Mouse (Mus musculus) liver, adult 2 months (tissue): Measurements from ENCODE around the gene Dapk1. TPM values are rescaled to one million over a fixed set of nuclear protein-coding genes. Genes with fewer than 3 reads are reported as not detected.

Experiments used
- DNase-seq: peaks from one replicate; pipeline ENCODE4 v3.0.0-alpha.2; 2011; ENCODE audit warnings: low read depth, low spot score; ENCODE audit errors: extremely low read depth
- H3K27ac ChIP-seq: fragments of 200-500 bp; replicated peaks from 2 replicates; pipeline ENCODE4 v1.5.1; 2012; ENCODE audit warnings: low read depth, mild to moderate bottlenecking, control low read depth, inconsistent platforms, low read length; ENCODE audit not compliant: insufficient read depth
- H3K27me3 ChIP-seq: fragments of 200-500 bp; 2 replicates; pipeline ENCODE4 v1.6.1; 2012; ENCODE audit warnings: mild to moderate bottlenecking, moderate library complexity, low read length, inconsistent platforms; ENCODE audit not compliant: control insufficient read depth, insufficient read depth
- H3K36me3 ChIP-seq: fragments of 200-500 bp; 2 replicates; pipeline ENCODE4 v1.6.1; 2012; ENCODE audit warnings: low read length, inconsistent platforms; ENCODE audit not compliant: control insufficient read depth, insufficient read depth
- H3K4me1 ChIP-seq: fragments of 200-500 bp; 2 replicates; pipeline ENCODE4 v1.6.1; 2011; ENCODE audit warnings: low read length; ENCODE audit not compliant: control insufficient read depth, insufficient read depth
- H3K4me3 ChIP-seq: fragments of 200-500 bp; 2 replicates; pipeline ENCODE4 v1.5.1; 2011; ENCODE audit warnings: low read depth, mild to moderate bottlenecking, control low read depth, low read length, moderate library complexity; ENCODE audit not compliant: insufficient read depth
- H3K79me2 ChIP-seq: fragments of 200-500 bp; 2 replicates; pipeline ENCODE4 v1.6.1; 2012; ENCODE audit warnings: inconsistent platforms, mild to moderate bottlenecking, low read length, moderate library complexity; ENCODE audit not compliant: control insufficient read depth, insufficient read depth
- H3K9ac ChIP-seq: fragments of 200-500 bp; 2 replicates; pipeline ENCODE4 v1.6.1; 2012; ENCODE audit warnings: low read depth, mild to moderate bottlenecking, control low read depth, inconsistent platforms, low read length
- CTCF ChIP-seq: fragments of 200-500 bp; IDR thresholded peaks from 2 replicates; pipeline ENCODE4 v1.5.1; 2011; ENCODE audit warnings: low read depth, low read length, control low read depth
- POLR2A ChIP-seq: fragments of 200-500 bp; IDR thresholded peaks from 2 replicates; pipeline ENCODE4 v1.6.1; 2011; ENCODE audit warnings: low read length, control low read depth; ENCODE audit not compliant: insufficient read depth; ENCODE audit errors: extremely low read depth
- WGBS: fragments of 180-500 bp; shearing (Covaris S2); methylation state at CpG from one replicate; pipeline ENCODE4 v1.1.7; 2018; 5-methylcytosine and 5-hydroxymethylcytosine counted together
- polyA plus RNA-seq: library from polyadenylated mRNA; depleted of rRNA; stranded (reverse); fragments of >200 nt; gene quantifications from 2 replicates; pipeline ENCODE4 v1.2.3, GENCODE M21; 2012
- total RNA-seq: library from RNA; depleted of rRNA; stranded (reverse); fragments of >200 nt; gene quantifications from 2 replicates; pipeline ENCODE4 v1.2.3, GENCODE M21; 2014

Dapk1 gene
- total and polyA plus RNA-seq, 2 experiments, result 23.0 to 80.5 TPM

GRCm38 (mm10) chr13:60686967-60687366, 85.2 kb downstream of the Dapk1 start:
- Histone ChIP-seq H3K27me3 (no peaks in the 10 kb centered on the region), H3K4me1 (peaks cover 51% of the 10 kb centered on the region), H3K27ac (peak overlapping the region; percentile 27), H3K79me2 (peaks cover 28% of the 10 kb centered on the region), H3K9ac (no peak overlapping the region; the same call in 1 of the 2 replicates), H3K36me3 (no peaks in the 10 kb centered on the region), H3K4me3 (no peak overlapping the region)
- WGBS, result 13% methylated on average over 12 of the region's 12 CpGs
- DNase-seq, result peak; percentile 81
- TF ChIP-seq POLR2A (no peak), CTCF (no peak)

DNA sequence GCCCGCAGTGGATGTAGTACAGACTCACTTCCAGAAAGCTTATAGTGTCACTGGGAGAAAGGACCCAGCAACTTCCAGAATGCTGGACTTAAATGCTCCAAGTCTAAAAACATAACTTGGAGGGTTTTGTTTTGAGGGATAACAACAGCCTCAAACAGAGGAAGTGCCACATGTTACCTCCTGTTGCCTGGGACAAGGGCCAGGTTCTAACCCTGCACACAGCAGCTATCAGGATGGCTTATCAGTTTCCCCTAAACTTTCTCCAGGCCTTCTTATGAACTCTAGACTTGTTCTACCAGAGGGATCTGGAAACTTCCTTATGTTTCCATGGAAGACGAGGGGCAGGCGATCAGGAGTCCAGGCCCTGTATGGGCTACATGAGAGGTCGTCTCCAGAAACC, 85.7 kb downstream of the Dapk1 start:
- H3K4me3 ChIP-seq, result no peak overlapping the region
- no peak for TF ChIP-seq POLR2A
- no peak for TF ChIP-seq CTCF
- no peaks in the 10 kb centered on the region for H3K27me3 ChIP-seq
- H3K79me2 ChIP-seq, result peaks cover 28% of the 10 kb centered on the region
- peak overlapping the region; percentile 27 for H3K27ac ChIP-seq
- WGBS, result 73% methylated on average over 4 of the region's 4 CpGs
- DNase-seq, result no peak
- no peaks in the 10 kb centered on the region for H3K36me3 ChIP-seq
- peaks cover 47% of the 10 kb centered on the region for H3K4me1 ChIP-seq
- H3K9ac ChIP-seq, result no peak overlapping the region; the same call in 1 of the 2 replicates

GRCm38 (mm10) chr13:60687891-60688290, 86.1 kb downstream of the Dapk1 start:
- H3K9ac ChIP-seq, result no peak overlapping the region
- no peaks in the 10 kb centered on the region for H3K36me3 ChIP-seq
- no peaks in the 10 kb centered on the region for H3K27me3 ChIP-seq
- H3K4me1 ChIP-seq, result peaks cover 43% of the 10 kb centered on the region
- H3K4me3 ChIP-seq, result no peak overlapping the region
- H3K79me2 ChIP-seq, result peaks cover 30% of the 10 kb centered on the region
- no peak overlapping the region for H3K27ac ChIP-seq
- TF ChIP-seq CTCF (no peak), POLR2A (no peak)
- DNase-seq, result no peak
- WGBS, result 52% methylated on average over 7 of the region's 7 CpGs

- peaks cover 39% of the 10 kb centered on the region for H3K79me2 ChIP-seq
- no peaks in the 10 kb centered on the region for H3K36me3 ChIP-seq
- no peak overlapping the region for H3K4me3 ChIP-seq
- no peak for DNase-seq
- 87% methylated on average over 2 of the region's 2 CpGs for WGBS
- no peak overlapping the region for H3K27ac ChIP-seq
- no peak overlapping the region for H3K9ac ChIP-seq
- H3K27me3 ChIP-seq, result no peaks in the 10 kb centered on the region
- TF ChIP-seq POLR2A, result no peak
- TF ChIP-seq CTCF, result no peak
- peaks cover 24% of the 10 kb centered on the region for H3K4me1 ChIP-seq
Observed at GRCm38 (mm10) chr13:60690921-60691320, 89.2 kb downstream of the Dapk1 start.

DNA sequence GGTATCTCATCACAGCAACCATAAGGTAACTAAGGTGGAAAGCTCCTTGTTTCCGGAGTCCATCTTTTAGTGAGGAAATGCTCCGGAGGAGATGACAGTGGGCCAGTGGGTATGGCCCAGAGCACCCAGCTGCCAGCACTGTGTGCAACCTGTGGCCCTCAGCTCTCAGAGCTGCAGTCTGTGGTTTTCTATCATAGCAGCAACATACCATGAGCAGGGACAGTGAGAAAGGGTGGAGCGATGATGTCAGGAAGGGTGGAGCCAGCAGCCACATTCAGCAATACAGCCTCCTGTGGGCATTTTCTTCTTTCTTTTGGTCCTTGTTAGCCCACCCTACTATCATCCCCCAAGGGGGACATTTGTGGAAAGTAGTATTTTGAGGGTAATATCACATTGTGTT, 90.2 kb downstream of the Dapk1 start:
- Histone ChIP-seq H3K36me3 (no peaks in the 10 kb centered on the region), H3K9ac (no peak overlapping the region), H3K4me3 (no peak overlapping the region), H3K27me3 (no peaks in the 10 kb centered on the region), H3K4me1 (peaks cover 14% of the 10 kb centered on the region), H3K27ac (no peak overlapping the region), H3K79me2 (peaks cover 39% of the 10 kb centered on the region)
- WGBS, result 98% methylated on average over 3 of the region's 3 CpGs
- no peak for DNase-seq
- TF ChIP-seq CTCF, result no peak
- TF ChIP-seq POLR2A, result no peak

- Histone ChIP-seq H3K9ac (no peak overlapping the region), H3K4me1 (peaks cover 4% of the 10 kb centered on the region), H3K4me3 (no peak overlapping the region), H3K36me3 (no peaks in the 10 kb centered on the region), H3K27me3 (no peaks in the 10 kb centered on the region), H3K27ac (no peak overlapping the region), H3K79me2 (peaks cover 21% of the 10 kb centered on the region)
- no peak for TF ChIP-seq CTCF
- TF ChIP-seq POLR2A, result no peak
- WGBS, result 77% methylated on average over 10 of the region's 10 CpGs
- DNase-seq, result no peak
Observed at GRCm38 (mm10) chr13:60695186-60695980, 93.6 kb downstream of the Dapk1 start.
